Mouse (Mus musculus) heart, embryonic 11.5 days (tissue): Measurements from ENCODE around the gene Epc2. TPM values are rescaled to one million over a fixed set of nuclear protein-coding genes. Genes with fewer than 3 reads are reported as not detected.

Source experiments
- ATAC-seq: fragments of 200-750 bp; cut with Nextera tagmentation; replicated peaks from 2 replicates; pipeline ENCODE4 v1.8.0; 2017; ENCODE audit warnings: moderate library complexity; ENCODE audit not compliant: insufficient number of reproducible peaks, low FRiP score, low TSS enrichment
- H3K27ac ChIP-seq: fragments of 300-500 bp; sonication (generic); 2 replicates; pipeline ENCODE4 v1.5.1; 2014; ENCODE audit warnings: mild to moderate bottlenecking, low read depth, low read length
- H3K27me3 ChIP-seq: fragments of 300-500 bp; sonication (generic); 2 replicates; pipeline ENCODE4 v1.6.1; 2014; ENCODE audit warnings: mild to moderate bottlenecking, low read length, mixed read lengths; ENCODE audit not compliant: control insufficient read depth, insufficient read depth
- H3K36me3 ChIP-seq: fragments of 300-500 bp; sonication (generic); 2 replicates; pipeline ENCODE4 v1.6.1; 2014; ENCODE audit warnings: mild to moderate bottlenecking, low read length, moderate library complexity, mixed read lengths; ENCODE audit not compliant: control insufficient read depth, insufficient read depth
- H3K4me1 ChIP-seq: fragments of 300-500 bp; sonication (generic); 2 replicates; pipeline ENCODE4 v1.6.1; 2014; ENCODE audit warnings: low read length; ENCODE audit not compliant: control insufficient read depth, insufficient read depth
- H3K4me2 ChIP-seq: fragments of 300-500 bp; sonication (generic); 2 replicates; pipeline ENCODE4 v1.6.1; 2014; ENCODE audit warnings: mild to moderate bottlenecking, moderate library complexity
- H3K4me3 ChIP-seq: fragments of 300-500 bp; sonication (generic); 2 replicates; pipeline ENCODE4 v1.5.1; 2014; ENCODE audit warnings: low read depth, low read length
- H3K9ac ChIP-seq: fragments of 300-500 bp; sonication (generic); 2 replicates; pipeline ENCODE4 v1.6.1; 2014; ENCODE audit warnings: mild to moderate bottlenecking, low read depth, low read length, moderate library complexity
- H3K9me3 ChIP-seq: fragments of 300-500 bp; sonication (generic); replicated peaks from 2 replicates; pipeline ENCODE4 v1.6.1; 2016; ENCODE audit warnings: low read length; ENCODE audit not compliant: control insufficient read depth
- WGBS: fragments of 180-500 bp; shearing (Covaris S2); extraction: QIAGEN DNeasy Blood & Tissue Kit; methylation state at CpG from one replicate; pipeline ENCODE4 v1.1.7; 2014; ENCODE audit not compliant: insufficient replicate concordance; 5-methylcytosine and 5-hydroxymethylcytosine counted together
- polyA plus RNA-seq: library from polyadenylated mRNA; unstranded; fragments of >200 nt; fragmentation: Nextera tagmentation; extraction: Ambion mirVana; gene quantifications from 2 replicates; pipeline ENCODE4 v1.2.1, GENCODE M21; 2014

Gene Epc2
- polyA plus RNA-seq, 1 experiment from 2014 or later, result 8.2 TPM

GRCm38 (mm10) chr2:49426175-49426574, 25.1 kb upstream of the Epc2 start:
- no peak overlapping the region for H3K9ac ChIP-seq
- H3K27ac ChIP-seq, result no peak overlapping the region
- no peaks in the 10 kb centered on the region for H3K4me1 ChIP-seq
- no peak overlapping the region for H3K4me3 ChIP-seq
- WGBS, result 59% methylated on average over 10 of the region's 10 CpGs
- ATAC-seq, result no peak
- H3K27me3 ChIP-seq, result no peaks in the 10 kb centered on the region
- no peaks in the 10 kb centered on the region for H3K9me3 ChIP-seq
- no peak overlapping the region for H3K4me2 ChIP-seq
- no peaks in the 10 kb centered on the region for H3K36me3 ChIP-seq

- WGBS, result 65% methylated on average over 1 of the region's 1 CpGs
- H3K27me3 ChIP-seq, result no peaks in the 10 kb centered on the region
- H3K9me3 ChIP-seq, result no peaks in the 10 kb centered on the region
- H3K4me3 ChIP-seq, result no peak overlapping the region
- no peak overlapping the region for H3K27ac ChIP-seq
- H3K36me3 ChIP-seq, result no peaks in the 10 kb centered on the region
- no peaks in the 10 kb centered on the region for H3K4me1 ChIP-seq
- no peak overlapping the region for H3K4me2 ChIP-seq
- H3K9ac ChIP-seq, result no peak overlapping the region
- no peak for ATAC-seq
Measured at GRCm38 (mm10) chr2:49431015-49431414, 20.3 kb upstream of the Epc2 start.

GRCm38 (mm10) chr2:49433211-49433610, 18.1 kb upstream of the Epc2 start:
- H3K36me3 ChIP-seq, result no peaks in the 10 kb centered on the region
- no peak overlapping the region for H3K4me2 ChIP-seq
- ATAC-seq, result no peak
- H3K9me3 ChIP-seq, result no peaks in the 10 kb centered on the region
- no peak overlapping the region for H3K9ac ChIP-seq
- H3K27me3 ChIP-seq, result no peaks in the 10 kb centered on the region
- 81% methylated on average over 9 of the region's 9 CpGs for WGBS
- no peaks in the 10 kb centered on the region for H3K4me1 ChIP-seq
- no peak overlapping the region for H3K4me3 ChIP-seq
- no peak overlapping the region for H3K27ac ChIP-seq

- H3K27ac ChIP-seq, result no peak overlapping the region
- H3K4me1 ChIP-seq, result no peaks in the 10 kb centered on the region
- 61% methylated on average over 2 of the region's 2 CpGs for WGBS
- no peaks in the 10 kb centered on the region for H3K36me3 ChIP-seq
- no peak overlapping the region for H3K4me2 ChIP-seq
- ATAC-seq, result no peak
- H3K9ac ChIP-seq, result no peak overlapping the region
- no peak overlapping the region for H3K4me3 ChIP-seq
- no peaks in the 10 kb centered on the region for H3K9me3 ChIP-seq
- H3K27me3 ChIP-seq, result no peaks in the 10 kb centered on the region
Measured at GRCm38 (mm10) chr2:49446238-49446637, 5.0 kb upstream of the Epc2 start.

- no peak overlapping the region for H3K9ac ChIP-seq
- no peaks in the 10 kb centered on the region for H3K27me3 ChIP-seq
- ATAC-seq, result no peak
- 54% methylated on average over 8 of the region's 8 CpGs for whole genome bisulfite sequencing
- H3K4me3 ChIP-seq, result no peak overlapping the region
- no peaks in the 10 kb centered on the region for H3K36me3 ChIP-seq
- H3K9me3 ChIP-seq, result no peaks in the 10 kb centered on the region
- H3K27ac ChIP-seq, result no peak overlapping the region
- no peaks in the 10 kb centered on the region for H3K4me1 ChIP-seq
- H3K4me2 ChIP-seq, result no peak overlapping the region
Measured at GRCm38 (mm10) chr2:49447586-49448475, 3.5 kb upstream of the Epc2 start.

- no peak overlapping the region for H3K27ac ChIP-seq
- peak overlapping the region; percentile 99; the same call in 1 of the 2 replicates for H3K9ac ChIP-seq
Measured at GRCm38 (mm10) chr2:49450467-49450866, 819 bp upstream of the Epc2 start.

GRCm38 (mm10) chr2:49451637-49452211, 438 bp downstream of the Epc2 start:
- Histone ChIP-seq H3K27me3 (no peaks in the 10 kb centered on the region), H3K36me3 (no peaks in the 10 kb centered on the region), H3K9me3 (no peaks in the 10 kb centered on the region), H3K4me3 (peak overlapping the region; percentile 94), H3K4me1 (no peaks in the 10 kb centered on the region; the same call in 1 of the 2 replicates), H3K4me2 (peak overlapping the region; percentile 89), H3K9ac (peak overlapping the region; percentile 99), H3K27ac (peak overlapping the region; percentile 99)
- peak; percentile 87 for ATAC-seq
- under 1% methylated on average over 50 of the region's 64 CpGs for WGBS

More at GRCm38 (mm10) chr2:49450467-49450866, 819 bp upstream of the Epc2 start:
- no peaks in the 10 kb centered on the region for H3K27me3 ChIP-seq
- no peak for ATAC-seq
- H3K4me2 ChIP-seq, result peak overlapping the region; percentile 72
- H3K36me3 ChIP-seq, result no peaks in the 10 kb centered on the region
- H3K9me3 ChIP-seq, result no peaks in the 10 kb centered on the region
- no peaks in the 10 kb centered on the region; the same call in 1 of the 2 replicates for H3K4me1 ChIP-seq
- H3K4me3 ChIP-seq, result peak overlapping the region; percentile 94
- WGBS, result 22% methylated on average over 4 of the region's 4 CpGs

GRCm38 (mm10) chr2:49452451-49453081, 1.3 kb downstream of the Epc2 start:
- Histone ChIP-seq H3K4me3 (peak overlapping the region; percentile 94), H3K36me3 (no peaks in the 10 kb centered on the region), H3K9ac (peak overlapping the region; percentile 99), H3K4me1 (no peaks in the 10 kb centered on the region; the same call in 1 of the 2 replicates), H3K4me2 (peak overlapping the region; percentile 89), H3K27me3 (no peaks in the 10 kb centered on the region), H3K9me3 (no peaks in the 10 kb centered on the region), H3K27ac (peak overlapping the region; percentile 99)
- ATAC-seq, result 0 out of 2 replicates have a peak, but pooled peaks have one; percentile 21
- WGBS, result under 1% methylated on average over 37 of the region's 37 CpGs
